Mouse (Mus musculus): ENCODE measurements around the gene Wdfy2. TPM values are rescaled to one million over a fixed set of nuclear protein-coding genes. Genes with fewer than 3 reads are reported as not detected.

Gene Wdfy2
- polyA plus RNA-seq, 1 experiment, result 2.6 TPM

GRCm38 (mm10) chr14:62855863-62856262, 18.4 kb downstream of the Wdfy2 start:
- WGBS, result 48% methylated on average over 3 of the region's 3 CpGs
- no peak for TF ChIP-seq POLR2A (IDR thresholded peaks at IDR 0.05; ENCODE audit: low read depth, low read length)
- no peak for TF ChIP-seq CTCF (IDR thresholded peaks at IDR 0.05; ENCODE audit: extremely low read depth, insufficient read length, insufficient replicate concordance, low read depth, low read length)

GRCm38 (mm10) chr14:62856490-62856889, 19.0 kb downstream of the Wdfy2 start:
- 85% methylated on average over 5 of the region's 5 CpGs for WGBS
- H3K27ac ChIP-seq (ENCODE audit: insufficient read depth, low read depth, low read length), result no peak overlapping the region
- H3K36me3 ChIP-seq (ENCODE audit: control insufficient read depth, insufficient read depth, low read length), result no peaks in the 10 kb centered on the region
- TF ChIP-seq CTCF (IDR thresholded peaks at IDR 0.05; ENCODE audit: extremely low read depth, insufficient read length, insufficient replicate concordance, low read depth, low read length) (no peak), POLR2A (IDR thresholded peaks at IDR 0.05; ENCODE audit: low read depth, low read length) (no peak)
- H3K27me3 ChIP-seq (ENCODE audit: control insufficient read depth, insufficient read depth, low read length), result no peaks in the 10 kb centered on the region
- H3K4me3 ChIP-seq (ENCODE audit: low read depth, low read length), result no peak overlapping the region
- H3K4me1 ChIP-seq (ENCODE audit: control insufficient read depth, insufficient read depth, insufficient read length, low read length), result peaks cover 4% of the 10 kb centered on the region; the same call in 1 of the 2 replicates

More at GRCm38 (mm10) chr14:62855863-62856262, 18.4 kb downstream of the Wdfy2 start:
- H3K27me3 ChIP-seq (ENCODE audit: control insufficient read depth, insufficient read depth, low read length), result no peaks in the 10 kb centered on the region
- H3K4me3 ChIP-seq (ENCODE audit: low read depth, low read length), result no peak overlapping the region
- H3K4me1 ChIP-seq (ENCODE audit: control insufficient read depth, insufficient read depth, insufficient read length, low read length), result peaks cover 4% of the 10 kb centered on the region; the same call in 1 of the 2 replicates
- no peaks in the 10 kb centered on the region for H3K36me3 ChIP-seq (ENCODE audit: control insufficient read depth, insufficient read depth, low read length)
- H3K27ac ChIP-seq (ENCODE audit: insufficient read depth, low read depth, low read length), result no peak overlapping the region

GRCm38 (mm10) chr14:62857879-62858278, 20.4 kb downstream of the Wdfy2 start:
- H3K4me3 ChIP-seq (ENCODE audit: low read depth, low read length), result no peak overlapping the region
- H3K27me3 ChIP-seq (ENCODE audit: control insufficient read depth, insufficient read depth, low read length), result no peaks in the 10 kb centered on the region
- H3K27ac ChIP-seq (ENCODE audit: insufficient read depth, low read depth, low read length), result no peak overlapping the region
- TF ChIP-seq CTCF (IDR thresholded peaks at IDR 0.05; ENCODE audit: extremely low read depth, insufficient read length, insufficient replicate concordance, low read depth, low read length) (no peak), POLR2A (IDR thresholded peaks at IDR 0.05; ENCODE audit: low read depth, low read length) (no peak)
- H3K36me3 ChIP-seq (ENCODE audit: control insufficient read depth, insufficient read depth, low read length), result no peaks in the 10 kb centered on the region
- peaks cover 4% of the 10 kb centered on the region; the same call in 1 of the 2 replicates for H3K4me1 ChIP-seq (ENCODE audit: control insufficient read depth, insufficient read depth, insufficient read length, low read length)
- 50% methylated on average over 4 of the region's 4 CpGs for WGBS

GRCm38 (mm10) chr14:62858311-62858710, 20.8 kb downstream of the Wdfy2 start:
- no peak for TF ChIP-seq POLR2A (IDR thresholded peaks at IDR 0.05; ENCODE audit: low read depth, low read length)
- TF ChIP-seq CTCF (IDR thresholded peaks at IDR 0.05; ENCODE audit: extremely low read depth, insufficient read length, insufficient replicate concordance, low read depth, low read length), result no peak
- Histone ChIP-seq H3K27me3 (ENCODE audit: control insufficient read depth, insufficient read depth, low read length) (no peaks in the 10 kb centered on the region), H3K36me3 (ENCODE audit: control insufficient read depth, insufficient read depth, low read length) (no peaks in the 10 kb centered on the region), H3K4me3 (ENCODE audit: low read depth, low read length) (no peak overlapping the region), H3K4me1 (ENCODE audit: control insufficient read depth, insufficient read depth, insufficient read length, low read length) (peaks cover 4% of the 10 kb centered on the region; the same call in 1 of the 2 replicates), H3K27ac (ENCODE audit: insufficient read depth, low read depth, low read length) (no peak overlapping the region)
- 74% methylated on average over 3 of the region's 3 CpGs for WGBS

GRCm38 (mm10) chr14:62862564-62862963, 25.1 kb downstream of the Wdfy2 start:
- WGBS, result 82% methylated on average over 5 of the region's 5 CpGs
- TF ChIP-seq POLR2A (IDR thresholded peaks at IDR 0.05; ENCODE audit: low read depth, low read length) (no peak), CTCF (IDR thresholded peaks at IDR 0.05; ENCODE audit: extremely low read depth, insufficient read length, insufficient replicate concordance, low read depth, low read length) (no peak)
- no peak overlapping the region for H3K4me3 ChIP-seq (ENCODE audit: low read depth, low read length)
- H3K27me3 ChIP-seq (ENCODE audit: control insufficient read depth, insufficient read depth, low read length), result no peaks in the 10 kb centered on the region
- no peaks in the 10 kb centered on the region for H3K36me3 ChIP-seq (ENCODE audit: control insufficient read depth, insufficient read depth, low read length)
- H3K4me1 ChIP-seq (ENCODE audit: control insufficient read depth, insufficient read depth, insufficient read length, low read length), result peaks cover 3% of the 10 kb centered on the region; the same call in 1 of the 2 replicates
- H3K27ac ChIP-seq (ENCODE audit: insufficient read depth, low read depth, low read length), result no peak overlapping the region

GRCm38 (mm10) chr14:62864254-62864653, 26.8 kb downstream of the Wdfy2 start:
- no peak overlapping the region for H3K27ac ChIP-seq (ENCODE audit: insufficient read depth, low read depth, low read length)

GRCm38 (mm10) chr14:62865405-62865804, 27.9 kb downstream of the Wdfy2 start:
- no peaks in the 10 kb centered on the region for H3K36me3 ChIP-seq (ENCODE audit: control insufficient read depth, insufficient read depth, low read length)
- H3K4me3 ChIP-seq (ENCODE audit: low read depth, low read length), result no peak overlapping the region
- no peaks in the 10 kb centered on the region; the same call in 1 of the 2 replicates for H3K4me1 ChIP-seq (ENCODE audit: control insufficient read depth, insufficient read depth, insufficient read length, low read length)
- TF ChIP-seq POLR2A (IDR thresholded peaks at IDR 0.05; ENCODE audit: low read depth, low read length) (no peak), CTCF (IDR thresholded peaks at IDR 0.05; ENCODE audit: extremely low read depth, insufficient read length, insufficient replicate concordance, low read depth, low read length) (no peak)
- H3K27me3 ChIP-seq (ENCODE audit: control insufficient read depth, insufficient read depth, low read length), result no peaks in the 10 kb centered on the region
- peak overlapping the region; percentile 9; the same call in 1 of the 2 replicates for H3K27ac ChIP-seq (ENCODE audit: insufficient read depth, low read depth, low read length)
- WGBS, result 68% methylated on average over 2 of the region's 2 CpGs

More at GRCm38 (mm10) chr14:62864254-62864653, 26.8 kb downstream of the Wdfy2 start:
- Histone ChIP-seq H3K36me3 (ENCODE audit: control insufficient read depth, insufficient read depth, low read length) (no peaks in the 10 kb centered on the region), H3K27me3 (ENCODE audit: control insufficient read depth, insufficient read depth, low read length) (no peaks in the 10 kb centered on the region), H3K4me3 (ENCODE audit: low read depth, low read length) (no peak overlapping the region), H3K4me1 (ENCODE audit: control insufficient read depth, insufficient read depth, insufficient read length, low read length) (no peaks in the 10 kb centered on the region; the same call in 1 of the 2 replicates)
- no peak for TF ChIP-seq POLR2A (IDR thresholded peaks at IDR 0.05; ENCODE audit: low read depth, low read length)
- TF ChIP-seq CTCF (IDR thresholded peaks at IDR 0.05; ENCODE audit: extremely low read depth, insufficient read length, insufficient replicate concordance, low read depth, low read length), result no peak
- 11% methylated on average over 1 of the region's 1 CpGs for WGBS

Measured in small intestine, adult 2 months (tissue).